Mouse (Mus musculus) kidney, postnatal 0 days (tissue): ENCODE measurements around the gene Btbd10. TPM values are rescaled to one million over a fixed set of nuclear protein-coding genes. Genes with fewer than 3 reads are reported as not detected.

Source experiments
- ATAC-seq: fragments of 200-750 bp; cut with Nextera tagmentation; replicated peaks from 2 replicates; pipeline ENCODE4 v1.8.0; 2017; ENCODE audit warnings: low read depth, moderate number of reproducible peaks, moderate TSS enrichment, moderate library complexity; ENCODE audit not compliant: low FRiP score
- DNase-seq: peaks from one replicate; pipeline ENCODE4 v3.0.0-alpha.2; 2016; ENCODE audit warnings: low spot score
- H3K27ac ChIP-seq: fragments of 300-500 bp; sonication (generic); 2 replicates; pipeline ENCODE4 v1.5.1; 2014; ENCODE audit warnings: mild to moderate bottlenecking
- H3K27me3 ChIP-seq: fragments of 300-500 bp; sonication (generic); 2 replicates; pipeline ENCODE4 v1.6.1; 2014; ENCODE audit warnings: low read length, mixed read lengths; ENCODE audit not compliant: insufficient read depth
- H3K36me3 ChIP-seq: fragments of 300-500 bp; sonication (generic); 2 replicates; pipeline ENCODE4 v1.6.1; 2014; ENCODE audit warnings: low read length, mixed read lengths; ENCODE audit not compliant: insufficient read depth
- H3K4me1 ChIP-seq: fragments of 300-500 bp; sonication (generic); replicated peaks from 2 replicates; pipeline ENCODE4 v1.6.1; 2014; ENCODE audit warnings: antibody characterized with exemption, low read length, mixed read lengths; ENCODE audit not compliant: insufficient read depth
- H3K4me2 ChIP-seq: fragments of 300-500 bp; sonication (generic); 2 replicates; pipeline ENCODE4 v1.6.1; 2014; ENCODE audit warnings: mild to moderate bottlenecking, low read length, moderate library complexity, mixed read lengths
- H3K4me3 ChIP-seq: fragments of 300-500 bp; sonication (generic); replicated peaks from 2 replicates; pipeline ENCODE4 v1.5.1; 2014; ENCODE audit warnings: low read depth, low read length
- H3K9ac ChIP-seq: fragments of 300-500 bp; sonication (generic); 2 replicates; pipeline ENCODE4 v1.6.1; 2014; ENCODE audit warnings: low read depth, low read length
- H3K9me3 ChIP-seq: fragments of 300-500 bp; sonication (generic); replicated peaks from 2 replicates; pipeline ENCODE4 v1.6.1; 2016; ENCODE audit warnings: low read length, inconsistent platforms, mixed read lengths
- CTCF ChIP-seq: IDR thresholded peaks from 2 replicates; pipeline ENCODE4 v1.5.1; 2016; ENCODE audit warnings: antibody characterized with exemption, low read depth, mild to moderate bottlenecking, moderate library complexity
- WGBS: fragments of 180-500 bp; shearing (Covaris S2); extraction: QIAGEN DNeasy Blood & Tissue Kit; methylation state at CpG from one replicate; pipeline ENCODE4 v1.1.7; 2014; 5-methylcytosine and 5-hydroxymethylcytosine counted together
- polyA plus RNA-seq: library from polyadenylated mRNA; unstranded; fragments of >200 nt; fragmentation: Nextera tagmentation; extraction: Ambion mirVana; gene quantifications from 2 replicates; pipeline ENCODE4 v1.2.1, GENCODE M21; 2015

Btbd10 gene
- polyA plus RNA-seq: 20.2 and 20.4 TPM in 2 replicates

DNA sequence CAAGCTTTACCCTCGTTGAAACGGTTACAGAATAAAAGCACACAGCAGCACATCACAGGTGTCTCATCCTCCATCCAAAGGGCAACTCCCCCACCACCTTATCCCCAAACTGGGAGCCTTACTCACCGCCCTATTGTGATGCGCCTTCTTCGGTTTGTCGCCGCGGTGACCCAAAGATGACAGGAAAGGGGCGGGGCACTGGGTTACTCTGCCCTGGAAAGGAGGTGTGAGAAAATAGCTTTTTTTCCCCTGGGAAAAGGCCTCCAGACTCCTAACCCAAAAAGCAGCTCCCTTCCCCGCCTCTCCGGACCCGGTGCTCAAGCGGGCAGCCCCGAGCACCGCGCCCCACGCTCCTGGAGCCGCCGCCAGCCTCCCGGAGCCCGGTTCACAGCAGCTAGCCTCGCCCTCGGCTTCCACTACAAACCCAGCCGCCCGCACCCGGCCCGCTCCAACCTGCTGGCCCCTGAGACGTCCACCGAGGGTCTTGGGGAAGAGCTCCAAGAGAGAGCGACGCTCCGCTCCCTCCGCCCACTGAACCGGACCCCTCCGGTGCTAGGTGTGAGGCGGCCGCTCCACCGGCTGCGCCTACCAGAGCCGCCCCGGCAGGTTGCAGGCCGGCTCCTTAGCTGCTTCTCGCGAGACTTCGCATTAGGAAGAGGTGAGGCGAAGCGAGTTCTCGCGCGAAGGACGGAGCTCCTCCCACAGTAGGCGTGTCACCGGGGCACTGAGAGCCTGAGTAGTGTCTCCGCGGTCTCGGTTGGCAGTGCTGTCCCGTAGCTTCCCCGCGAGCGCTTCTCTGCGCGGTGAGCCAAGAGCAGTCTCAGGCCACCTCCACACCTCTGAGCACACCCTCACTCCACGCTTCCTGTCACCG lies at the start of gene Btbd10:
Btbd10 (minus strand) TSS at position 647 of the 874 bp plus-strand sequence.
- peak; percentile 98 for DNase-seq
- ATAC-seq: peak; percentile 99
- peak within 1 kb of the TSS; percentile 88 for H3K9ac ChIP-seq
- H3K27ac ChIP-seq: peak within 1 kb of the TSS; percentile 85
- peak within 1 kb of the TSS; percentile 89 for H3K4me3 ChIP-seq
- no peak for TF ChIP-seq CTCF
- H3K36me3 ChIP-seq: no peaks in the 10 kb centered on the region
- H3K9me3 ChIP-seq: no peaks in the 10 kb centered on the region
- no peaks in the 10 kb centered on the region for H3K27me3 ChIP-seq
- under 1% methylated on average over 63 of the region's 64 CpGs for WGBS
- peak within 1 kb of the TSS; percentile 86 for H3K4me2 ChIP-seq
- no peaks in the 10 kb centered on the region for H3K4me1 ChIP-seq

DNA sequence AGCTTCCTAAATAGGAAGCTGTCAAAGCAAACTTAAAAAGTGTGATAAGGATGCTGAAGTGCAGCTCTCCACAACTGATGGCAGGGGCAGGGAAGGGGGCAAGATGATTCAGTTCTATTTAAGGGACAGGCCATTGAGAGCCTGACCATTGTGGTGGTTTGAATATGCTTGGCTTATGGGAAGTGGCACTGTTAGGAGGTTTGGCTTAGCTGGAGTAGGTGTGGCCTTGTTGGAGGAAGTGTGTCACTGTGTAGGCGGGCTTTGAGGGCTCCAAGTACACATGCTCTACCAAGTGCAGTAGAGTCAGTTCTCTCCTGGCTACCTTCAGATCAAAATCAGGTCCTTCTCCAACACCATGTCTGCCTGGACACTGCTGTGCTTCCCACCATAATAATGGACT lies 47.3 kb upstream of the Btbd10 start:
- Histone ChIP-seq H3K27me3 (no peaks in the 10 kb centered on the region), H3K4me3 (no peak overlapping the region), H3K9ac (no peak overlapping the region), H3K4me1 (no peaks in the 10 kb centered on the region), H3K27ac (no peak overlapping the region), H3K4me2 (no peak overlapping the region), H3K36me3 (no peaks in the 10 kb centered on the region), H3K9me3 (no peaks in the 10 kb centered on the region)
- TF ChIP-seq CTCF: no peak
- DNase-seq (no peak), ATAC-seq (no peak)
- 81% methylated on average over 1 of the region's 1 CpGs for WGBS

DNA sequence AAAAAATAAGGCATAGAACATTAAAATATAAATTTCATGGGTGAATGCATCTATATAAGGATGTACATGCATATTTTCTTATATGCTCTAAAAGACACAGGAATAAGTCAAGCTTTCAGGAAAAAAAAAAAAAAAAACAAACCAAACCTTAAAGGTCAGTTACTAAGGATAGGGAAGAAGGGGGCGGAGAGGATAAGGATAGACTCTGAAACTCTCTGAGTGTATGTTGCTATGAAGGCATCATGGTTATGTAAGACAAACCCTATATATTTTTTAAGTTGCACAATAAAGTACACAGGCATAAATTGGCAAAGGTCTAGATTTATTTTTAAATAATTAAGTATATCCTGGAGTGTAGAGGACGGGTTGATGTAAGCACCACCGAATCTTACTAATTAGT lies 46.1 kb upstream of the Btbd10 start:
- DNase-seq: no peak
- Histone ChIP-seq H3K4me2 (no peak overlapping the region), H3K27me3 (no peaks in the 10 kb centered on the region), H3K4me3 (no peak overlapping the region), H3K4me1 (no peaks in the 10 kb centered on the region), H3K9ac (no peak overlapping the region), H3K27ac (no peak overlapping the region), H3K9me3 (no peaks in the 10 kb centered on the region), H3K36me3 (no peaks in the 10 kb centered on the region)
- 88% methylated on average over 3 of the region's 3 CpGs for WGBS
- TF ChIP-seq CTCF: no peak
- no peak for ATAC-seq

DNA sequence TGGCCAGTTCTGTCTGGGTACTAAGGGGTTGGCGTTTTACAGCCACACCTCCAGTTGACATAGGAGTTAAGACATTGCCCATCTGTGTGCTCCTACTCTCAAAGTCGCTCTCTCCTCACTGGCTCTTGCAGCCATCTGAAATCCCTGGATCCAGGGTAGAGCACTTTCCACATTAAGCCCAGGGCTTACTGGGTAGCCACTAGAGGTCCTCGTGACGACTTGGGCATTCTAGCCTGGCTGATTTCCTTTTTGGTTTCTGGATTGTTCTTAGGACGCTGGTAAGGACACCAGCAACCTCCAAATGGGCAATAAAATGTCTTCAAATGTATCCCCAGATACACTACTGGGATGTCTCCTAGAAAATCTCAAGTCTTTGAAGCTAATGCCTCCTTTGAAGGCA lies 39.5 kb upstream of the Btbd10 start:
- 66% methylated on average over 5 of the region's 5 CpGs for WGBS
- no peak overlapping the region for H3K27ac ChIP-seq
- no peak for DNase-seq
- no peaks in the 10 kb centered on the region for H3K9me3 ChIP-seq
- H3K4me1 ChIP-seq: no peaks in the 10 kb centered on the region
- no peak overlapping the region for H3K9ac ChIP-seq
- ATAC-seq: no peak
- H3K27me3 ChIP-seq: no peaks in the 10 kb centered on the region
- H3K36me3 ChIP-seq: no peaks in the 10 kb centered on the region
- peak; percentile 37; the same call in 1 of the 2 replicates for TF ChIP-seq CTCF
- no peak overlapping the region for H3K4me2 ChIP-seq
- H3K4me3 ChIP-seq: no peak overlapping the region

DNA sequence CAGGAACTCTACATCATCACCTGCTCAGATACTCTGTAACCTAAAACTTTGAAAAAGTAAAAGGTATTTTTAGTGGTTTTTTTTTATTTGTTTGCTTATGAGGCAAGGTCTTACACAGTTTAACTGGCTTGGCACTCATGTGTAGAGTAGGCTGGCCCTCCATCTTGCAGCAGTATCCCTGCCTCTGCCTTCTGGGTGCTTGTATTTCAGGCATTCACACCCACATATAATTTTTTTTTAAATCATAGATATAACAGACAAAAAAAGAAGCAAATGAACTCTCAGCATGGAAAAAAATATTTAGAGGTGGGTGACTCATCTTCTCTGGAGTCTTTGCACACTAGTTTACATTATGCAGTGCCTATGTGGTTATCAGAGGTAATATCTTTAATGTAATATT lies 28.9 kb upstream of the Btbd10 start:
- no peaks in the 10 kb centered on the region for H3K27me3 ChIP-seq
- H3K4me1 ChIP-seq: no peaks in the 10 kb centered on the region
- H3K9me3 ChIP-seq: no peaks in the 10 kb centered on the region
- H3K9ac ChIP-seq: no peak overlapping the region
- H3K4me2 ChIP-seq: no peak overlapping the region
- no peak for TF ChIP-seq CTCF
- ATAC-seq: no peak
- no peak overlapping the region for H3K27ac ChIP-seq
- H3K36me3 ChIP-seq: no peaks in the 10 kb centered on the region
- no peak for DNase-seq
- no peak overlapping the region for H3K4me3 ChIP-seq

DNA sequence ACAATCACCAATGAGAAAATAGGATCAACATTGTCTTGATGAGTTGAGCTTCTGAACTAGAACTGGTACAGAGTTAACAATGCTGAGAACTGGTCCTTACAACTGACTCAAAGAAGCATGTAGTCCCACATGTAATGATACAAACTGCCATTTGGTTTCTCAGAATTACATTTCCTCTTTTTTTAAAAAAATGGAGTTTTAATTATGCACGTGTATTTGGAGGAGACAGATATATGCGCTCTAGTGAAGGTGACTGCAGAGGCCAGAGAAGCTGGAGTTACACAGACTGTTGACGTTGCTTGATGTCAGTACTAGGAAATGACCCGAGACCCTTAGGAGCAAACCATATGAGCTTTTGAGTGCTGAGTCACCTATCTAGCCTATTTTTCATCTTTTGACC lies 27.5 kb upstream of the Btbd10 start:
- 74% methylated on average over 4 of the region's 4 CpGs for whole genome bisulfite sequencing
- ATAC-seq (no peak), DNase-seq (no peak)
- Histone ChIP-seq H3K36me3 (no peaks in the 10 kb centered on the region), H3K4me3 (no peak overlapping the region), H3K9ac (no peak overlapping the region), H3K27ac (no peak overlapping the region), H3K9me3 (no peaks in the 10 kb centered on the region), H3K4me2 (no peak overlapping the region), H3K27me3 (no peaks in the 10 kb centered on the region), H3K4me1 (no peaks in the 10 kb centered on the region)
- TF ChIP-seq CTCF: no peak

DNA sequence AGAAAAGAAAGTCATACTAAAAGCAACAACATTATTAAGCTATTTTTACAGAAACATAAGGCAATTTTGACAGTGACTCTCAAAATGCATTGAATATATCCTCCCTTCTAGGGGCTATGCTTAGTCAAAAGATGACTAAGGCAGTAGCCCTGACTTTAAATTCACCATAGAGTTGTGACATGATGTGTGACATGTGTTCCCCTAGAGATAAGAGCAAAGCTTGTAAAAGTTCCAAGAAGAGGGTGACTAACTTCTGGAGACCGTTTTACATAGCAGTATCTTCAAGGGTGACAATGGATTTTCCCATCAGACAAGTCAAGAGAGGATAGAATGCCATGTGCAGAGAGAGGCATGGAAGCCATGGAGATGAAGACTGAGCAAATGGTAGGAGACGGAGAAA lies 22.4 kb upstream of the Btbd10 start:
- Histone ChIP-seq H3K4me3 (no peak overlapping the region), H3K27ac (no peak overlapping the region), H3K4me1 (no peaks in the 10 kb centered on the region), H3K36me3 (no peaks in the 10 kb centered on the region), H3K27me3 (no peaks in the 10 kb centered on the region), H3K4me2 (no peak overlapping the region), H3K9me3 (no peaks in the 10 kb centered on the region), H3K9ac (no peak overlapping the region)
- TF ChIP-seq CTCF: no peak
- ATAC-seq (no peak), DNase-seq (no peak)
- 76% methylated on average over 2 of the region's 2 CpGs for WGBS
